Comparison of ENCODE assay signal across 19 mouse cellular contexts in genomic region chr6:99035459-99036375, GRCm38 (mm10).
"Had no signal": no experiment of that assay in that cellular context is flagged by ENCODE, and none has a peak within 500 bp of the region (broad histone marks: within the 10 kb centered on the region; RNA-seq: fewer than 3 reads in every experiment).

No protein-coding gene starts in this region.

- H3K9ac ChIP-seq: kidney, embryonic 15.5 days; limb, embryonic 13.5 days; liver, embryonic 14.5 days; neural tube, embryonic 12.5 days had no signal

- H3K27ac ChIP-seq: kidney, embryonic 15.5 days; limb, embryonic 10.5 days; limb, embryonic 13.5 days; liver, embryonic 14.5 days; neural tube, embryonic 12.5 days had no signal

- H3K27me3 ChIP-seq: kidney, embryonic 15.5 days; neural tube, embryonic 12.5 days had no signal

- H3K4me3 ChIP-seq: kidney, embryonic 15.5 days; limb, embryonic 10.5 days; limb, embryonic 13.5 days; neural tube, embryonic 12.5 days had no signal

- H3K36me3 ChIP-seq: kidney, embryonic 15.5 days; limb, embryonic 10.5 days; limb, embryonic 13.5 days; neural tube, embryonic 12.5 days had no signal

- H3K9me3 ChIP-seq: kidney, embryonic 15.5 days; limb, embryonic 10.5 days; limb, embryonic 13.5 days had no signal

- H3K4me2 ChIP-seq: kidney, embryonic 15.5 days; limb, embryonic 13.5 days; midbrain, embryonic 11.5 days; neural tube, embryonic 12.5 days had no signal

- DNase-seq: kidney, adult 11 months; kidney, adult 8-10 months; kidney, postnatal 10 days; kidney, postnatal 36 days; lung, adult 2 months; lung, postnatal 14 days; lung, postnatal 4 days; midbrain, embryonic 14.5 days; right cerebral cortex, postnatal 25 days; spleen, adult 18-20 months; thymus, adult 2 months; thymus, postnatal 14 days; thymus, postnatal 4 days had no signal
